Mouse (Mus musculus): ENCODE data around the gene Tmem44.

GRCm38 (mm10) chr16:30486498-30486897, 64.1 kb downstream of the Tmem44 start:
- no peak for TF ChIP-seq POLR2A (IDR thresholded peaks at IDR 0.05; ENCODE audit: borderline replicate concordance, low read depth, low read length)
- TF ChIP-seq CTCF (IDR thresholded peaks at IDR 0.05; ENCODE audit: low read depth, low read length) = no peak
